Mouse (Mus musculus): Measurements from ENCODE around the gene Kcnk3.

DNA sequence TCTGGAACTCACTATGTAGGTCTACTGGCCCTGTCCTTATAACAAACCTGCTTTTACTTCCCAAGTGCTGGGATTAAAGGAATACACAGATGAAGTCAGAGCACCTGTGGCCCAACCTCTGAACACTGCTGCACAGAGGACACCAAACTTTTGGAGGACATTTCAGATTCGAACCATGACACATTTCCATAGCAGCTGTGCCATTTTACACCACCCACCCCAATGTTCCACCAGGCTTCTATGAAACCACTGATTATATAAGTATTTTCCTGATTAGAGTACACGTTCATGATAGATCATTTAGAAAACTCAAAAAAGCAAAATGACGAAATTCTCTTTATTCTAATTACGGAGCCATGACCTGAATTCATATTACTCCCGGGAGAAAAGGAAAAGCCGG is 78.0 kb downstream of the Kcnk3 start:
- TF ChIP-seq CTCF (IDR thresholded peaks at IDR 0.05; ENCODE audit: borderline replicate concordance, insufficient read depth, low read depth, low read length) = no peak
- no peak for TF ChIP-seq POLR2A (IDR thresholded peaks at IDR 0.05; ENCODE audit: borderline replicate concordance, insufficient read depth, low read length)
